8 mouse cellular contexts compared by ENCODE assay signal in genomic region chr17:24959371-24959770, GRCm38 (mm10). TPM values are rescaled to one million over a fixed set of nuclear protein-coding genes. Genes with fewer than 3 reads are reported as not detected.
DNase-seq lines count a peak whose midpoint lies in the region; ATAC-seq and TF ChIP-seq lines count a peak whose summit lies in the region.

No protein-coding gene starts in this region.

- no peak for TF ChIP-seq CTCF in heart, postnatal 0 days (IDR thresholded peaks at IDR 0.05; ENCODE audit: low read depth)

- DNase-seq in heart, adult 11 months = no peak
- DNase-seq in ES-E14 (ENCODE audit: low read depth, low spot score) = no peak
- DNase-seq in heart, postnatal 0 days (ENCODE audit: low spot score) = no peak
- DNase-seq in adrenal gland, postnatal 4 days (ENCODE audit: low spot score in 2 of 2) = no peak
- no peak for DNase-seq in testis, postnatal 14 days (ENCODE audit: low spot score)
- no peak for DNase-seq in spleen, postnatal 10 days (ENCODE audit: low spot score in 2 of 2)

- peak overlapping the region; percentile 60 for H3K4me2 ChIP-seq in heart, embryonic 11.5 days
- peak overlapping the region; percentile 89 for H3K4me2 ChIP-seq in heart, postnatal 0 days (ENCODE audit: low read depth, low read length)

- ATAC-seq in heart, embryonic 11.5 days (replicated peaks; ENCODE audit: insufficient number of reproducible peaks, low FRiP score, low TSS enrichment) = no peak
- ATAC-seq in heart, postnatal 0 days (ENCODE audit: insufficient read depth, low read depth) = no peak

- peaks cover 27% of the 10 kb centered on the region for H3K36me3 ChIP-seq in heart, embryonic 11.5 days (ENCODE audit: control insufficient read depth, insufficient read depth, low read length)
- H3K36me3 ChIP-seq in ES-E14 (ENCODE audit: control insufficient read depth, insufficient read depth, low read length, poor library complexity, severe bottlenecking) (peaks cover 15% of the 10 kb centered on the region), macrophage (ENCODE audit: inconsistent target) (peaks cover 14% of the 10 kb centered on the region)
- H3K36me3 ChIP-seq in heart, postnatal 0 days (replicated peaks; ENCODE audit: control insufficient read depth, insufficient read depth, low read length) = peaks cover 45% of the 10 kb centered on the region

- H3K4me1 ChIP-seq in heart, embryonic 11.5 days (ENCODE audit: control insufficient read depth, insufficient read depth, low read length) = peaks cover 8% of the 10 kb centered on the region; the same call in 1 of the 2 replicates
- H3K4me1 ChIP-seq in ES-E14 (ENCODE audit: control insufficient read depth in 2 of 2, insufficient read depth in 2 of 2, low read length in 2 of 2, poor library complexity in 1 of 2) = peaks cover 0 to 4% of the 10 kb centered on the region in 2 experiments; a peak in 1 of 4 replicates
- peaks cover 9% of the 10 kb centered on the region; the same call in 1 of the 2 replicates for H3K4me1 ChIP-seq in heart, postnatal 0 days (ENCODE audit: control insufficient read depth, insufficient read depth)

- peak overlapping the region; percentile 91 for H3K4me3 ChIP-seq in heart, embryonic 11.5 days (ENCODE audit: low read depth, low read length)
- H3K4me3 ChIP-seq in ES-E14 (ENCODE audit: insufficient read depth in 1 of 2, low read depth in 1 of 2, low read length in 2 of 2, poor library complexity in 1 of 2, severe bottlenecking in 1 of 2) = peak overlapping the region; percentile 91 to 92
- H3K4me3 ChIP-seq in heart, postnatal 0 days (ENCODE audit: low read depth, low read length) = peak overlapping the region; percentile 69
- H3K4me3 ChIP-seq in macrophage (ENCODE audit: inconsistent target) = peak overlapping the region; percentile 84

- no peak for TF ChIP-seq EP300 in heart, postnatal 0 days (IDR thresholded peaks at IDR 0.05; ENCODE audit: low read depth)

- peaks cover 57% of the 10 kb centered on the region for H3K79me2 ChIP-seq in macrophage (ENCODE audit: inconsistent target)

- H3K27ac ChIP-seq in heart, embryonic 11.5 days (ENCODE audit: low read depth, low read length) = no peak overlapping the region
- H3K27ac ChIP-seq in ES-E14 (ENCODE audit: insufficient read depth, low read depth, low read length, poor library complexity, severe bottlenecking) = no peak overlapping the region
- no peak overlapping the region for H3K27ac ChIP-seq in heart, postnatal 0 days (ENCODE audit: low read depth)
- H3K27ac ChIP-seq in macrophage = peak overlapping the region; percentile 48

- peak overlapping the region; percentile 94 for H3K9ac ChIP-seq in heart, embryonic 11.5 days (ENCODE audit: low read depth, low read length)
- peak overlapping the region; percentile 94 for H3K9ac ChIP-seq in ES-E14 (ENCODE audit: insufficient read depth, low read depth, low read length, poor library complexity, severe bottlenecking)
- H3K9ac ChIP-seq in heart, postnatal 0 days (replicated peaks; ENCODE audit: low read depth, low read length) = peak overlapping the region; percentile 57; the same call in 1 of the 2 replicates

- 65% methylated on average over 8 of the region's 8 CpGs for WGBS in heart, embryonic 11.5 days (ENCODE audit: insufficient replicate concordance)
- 56% methylated on average over 8 of the region's 8 CpGs for WGBS in heart, postnatal 0 days
- 73% methylated on average over 8 of the region's 8 CpGs for WGBS in macrophage (ENCODE audit: missing documents)

- H3K27me3 ChIP-seq in heart, embryonic 11.5 days (ENCODE audit: control insufficient read depth, insufficient read depth, low read length) = no peaks in the 10 kb centered on the region
- no peaks in the 10 kb centered on the region for H3K27me3 ChIP-seq in heart, postnatal 0 days (ENCODE audit: control insufficient read depth, insufficient read depth, low read length)

- in situ Hi-C loops in ES-E14 (cut with MboI; ENCODE audit: low sequenced_read_pairs in 2 of 2, unreplicated experiment in 2 of 2) = no loop called here

- H3K9me3 ChIP-seq in heart, embryonic 11.5 days (replicated peaks; ENCODE audit: control insufficient read depth, low read length) = no peaks in the 10 kb centered on the region
- H3K9me3 ChIP-seq in ES-E14 (ENCODE audit: control insufficient read depth, insufficient read depth, low read depth, low read length) = no peaks in the 10 kb centered on the region
- no peaks in the 10 kb centered on the region for H3K9me3 ChIP-seq in heart, postnatal 0 days (replicated peaks; ENCODE audit: control insufficient read depth, low read length)

TF ChIP-seq in ES-E14, 5 proteins besides CTCF, POLR2A, EP300 and RAD21:
- TF ChIP-seq MAFK (IDR thresholded peaks at IDR 0.05; ENCODE audit: insufficient read depth, low read depth, low read length) (no peak), ZNF384 (IDR thresholded peaks at IDR 0.05; ENCODE audit: low read depth, low read length) (no peak), HCFC1 (IDR thresholded peaks at IDR 0.05; ENCODE audit: borderline replicate concordance, insufficient read depth, low read length) (no peak), CHD2 (IDR thresholded peaks at IDR 0.05; ENCODE audit: low read depth, low read length) (no peak), ZC3H11A (IDR thresholded peaks at IDR 0.05; ENCODE audit: borderline replicate concordance, low read depth, low read length) (no peak)
TF ChIP-seq in ES-E14: peak in this region for 0.

RNA-seq across cellular contexts. Expression of gene Jpt2, which starts 1.1 kb away (rescaled TPM):
- 109 and 148 TPM in 2 replicates for polyA plus RNA-seq in heart, embryonic 11.5 days (2014; fragmentation: Nextera tagmentation; extraction: Ambion mirVana)
- total RNA-seq in ES-E14 (2012; rRNA removed) = 90.3 and 105 TPM in 2 replicates
- 22.4 and 46.5 TPM in 2 replicates for total RNA-seq in heart, postnatal 0 days (2014; rRNA removed; ENCODE audit: low replicate concordance)
- 21.2 and 24.4 TPM in 2 replicates for polyA plus RNA-seq in heart, postnatal 0 days (2015; fragmentation: Nextera tagmentation; extraction: Ambion mirVana)
- total RNA-seq in macrophage (2018; cell fraction: chromatin; rRNA removed) = 10 to 100 TPM in 21 of 26 experiments, 1 to 10 TPM in 5; 5.2 to 38.2 (median 13.2) TPM
- 10 to 100 TPM; 17.2 to 28.1 (median 23.0) TPM for total RNA-seq in macrophage (2018; cell fraction: cytosol; rRNA removed)
- total RNA-seq in macrophage (2018; cell fraction: nucleus; rRNA removed) = 10 to 100 TPM in 18 of 26 experiments, 1 to 10 TPM in 8; 5.7 to 42.1 (median 13.7) TPM
- polyA plus RNA-seq in macrophage (2018) = 22.2 to 58.8 TPM (median 31.5 TPM) in 3 replicates
- 10 to 100 TPM; 58.7 to 65.9 TPM for total RNA-seq in adrenal gland, postnatal 4 days (2021)

RNA-seq across cellular contexts. Expression of gene Mapk8ip3, which starts 22.6 kb away (rescaled TPM):
- 33.0 and 34.2 TPM in 2 replicates for polyA plus RNA-seq in heart, embryonic 11.5 days (2014; fragmentation: Nextera tagmentation; extraction: Ambion mirVana)
- 55.7 and 63.7 TPM in 2 replicates for total RNA-seq in ES-E14 (2012; rRNA removed)
- 57.8 and 65.1 TPM in 2 replicates for total RNA-seq in heart, postnatal 0 days (2014; rRNA removed; ENCODE audit: low replicate concordance)
- 13.1 and 13.3 TPM in 2 replicates for polyA plus RNA-seq in heart, postnatal 0 days (2015; fragmentation: Nextera tagmentation; extraction: Ambion mirVana)
- 100 to 1,000 TPM; 289 to 781 (median 579) TPM for total RNA-seq in macrophage (2018; cell fraction: chromatin; rRNA removed)
- total RNA-seq in macrophage (2018; cell fraction: cytosol; rRNA removed) = 10 to 100 TPM in 24 of 26 experiments, 1 to 10 TPM in 2; 9.3 to 42.9 (median 14.4) TPM
- 100 to 1,000 TPM; 131 to 499 (median 243) TPM for total RNA-seq in macrophage (2018; cell fraction: nucleus; rRNA removed)
- polyA plus RNA-seq in macrophage (2018) = 14.8 to 33.6 TPM (median 23.5 TPM) in 3 replicates
- total RNA-seq in adrenal gland, postnatal 4 days (2021) = 100 to 1,000 TPM; 150 to 153 TPM

RNA-seq across cellular contexts. Expression of gene Cramp1l, which starts 56.2 kb away (rescaled TPM):
- polyA plus RNA-seq in heart, embryonic 11.5 days (2014; fragmentation: Nextera tagmentation; extraction: Ambion mirVana) = 6.8 and 8.9 TPM in 2 replicates
- 9.1 and 11.6 TPM in 2 replicates for total RNA-seq in ES-E14 (2012; rRNA removed)
- 12.0 and 13.5 TPM in 2 replicates for total RNA-seq in heart, postnatal 0 days (2014; rRNA removed; ENCODE audit: low replicate concordance)
- polyA plus RNA-seq in heart, postnatal 0 days (2015; fragmentation: Nextera tagmentation; extraction: Ambion mirVana) = 2.2 and 2.4 TPM in 2 replicates
- total RNA-seq in macrophage (2018; cell fraction: chromatin; rRNA removed) = 10 to 100 TPM; 18.4 to 71.2 (median 45.9) TPM
- 10 to 100 TPM in 20 of 26 experiments, 1 to 10 TPM in 6; 6.0 to 17.1 (median 13.3) TPM for total RNA-seq in macrophage (2018; cell fraction: cytosol; rRNA removed)
- 10 to 100 TPM; 14.4 to 47.9 (median 26.1) TPM for total RNA-seq in macrophage (2018; cell fraction: nucleus; rRNA removed)
- 6.7 to 8.9 TPM (median 7.8 TPM) in 3 replicates for polyA plus RNA-seq in macrophage (2018)
- total RNA-seq in adrenal gland, postnatal 4 days (2021) = 10 to 100 TPM; 26.3 to 31.8 TPM

RNA-seq across cellular contexts. Expression of gene Ift140, which starts 56.5 kb away (rescaled TPM):
- 17.4 and 17.9 TPM in 2 replicates for polyA plus RNA-seq in heart, embryonic 11.5 days (2014; fragmentation: Nextera tagmentation; extraction: Ambion mirVana)
- total RNA-seq in ES-E14 (2012; rRNA removed) = 8.1 and 12.1 TPM in 2 replicates
- 11.7 and 13.4 TPM in 2 replicates for total RNA-seq in heart, postnatal 0 days (2014; rRNA removed; ENCODE audit: low replicate concordance)
- 4.0 and 4.6 TPM in 2 replicates for polyA plus RNA-seq in heart, postnatal 0 days (2015; fragmentation: Nextera tagmentation; extraction: Ambion mirVana)
- 10 to 100 TPM in 23 of 26 experiments, 1 to 10 TPM in 3; 3.5 to 54.1 (median 32.1) TPM for total RNA-seq in macrophage (2018; cell fraction: chromatin; rRNA removed)
- 1 to 10 TPM; 4.3 to 9.7 (median 6.7) TPM for total RNA-seq in macrophage (2018; cell fraction: cytosol; rRNA removed)
- total RNA-seq in macrophage (2018; cell fraction: nucleus; rRNA removed) = 10 to 100 TPM in 19 of 26 experiments, 1 to 10 TPM in 7; 3.2 to 28.9 (median 12.6) TPM
- polyA plus RNA-seq in macrophage (2018) = 5.9 to 8.6 TPM (median 6.8 TPM) in 3 replicates
- total RNA-seq in adrenal gland, postnatal 4 days (2021) = 10 to 100 TPM; 25.7 to 34.2 TPM
